Mouse (Mus musculus) regulatory T cell (primary cell): ENCODE data around the gene Fgf8.

ENCODE experiments used
- in situ Hi-C: fragments of 300-600 bp; cut with MboI, MseI; formaldehyde crosslinking; loops from one replicate; pipeline ENCODE4 v1.15.1; 2025; ENCODE audit warnings: high pct_unique_total_duplicates

Fgf8 gene

DNA sequence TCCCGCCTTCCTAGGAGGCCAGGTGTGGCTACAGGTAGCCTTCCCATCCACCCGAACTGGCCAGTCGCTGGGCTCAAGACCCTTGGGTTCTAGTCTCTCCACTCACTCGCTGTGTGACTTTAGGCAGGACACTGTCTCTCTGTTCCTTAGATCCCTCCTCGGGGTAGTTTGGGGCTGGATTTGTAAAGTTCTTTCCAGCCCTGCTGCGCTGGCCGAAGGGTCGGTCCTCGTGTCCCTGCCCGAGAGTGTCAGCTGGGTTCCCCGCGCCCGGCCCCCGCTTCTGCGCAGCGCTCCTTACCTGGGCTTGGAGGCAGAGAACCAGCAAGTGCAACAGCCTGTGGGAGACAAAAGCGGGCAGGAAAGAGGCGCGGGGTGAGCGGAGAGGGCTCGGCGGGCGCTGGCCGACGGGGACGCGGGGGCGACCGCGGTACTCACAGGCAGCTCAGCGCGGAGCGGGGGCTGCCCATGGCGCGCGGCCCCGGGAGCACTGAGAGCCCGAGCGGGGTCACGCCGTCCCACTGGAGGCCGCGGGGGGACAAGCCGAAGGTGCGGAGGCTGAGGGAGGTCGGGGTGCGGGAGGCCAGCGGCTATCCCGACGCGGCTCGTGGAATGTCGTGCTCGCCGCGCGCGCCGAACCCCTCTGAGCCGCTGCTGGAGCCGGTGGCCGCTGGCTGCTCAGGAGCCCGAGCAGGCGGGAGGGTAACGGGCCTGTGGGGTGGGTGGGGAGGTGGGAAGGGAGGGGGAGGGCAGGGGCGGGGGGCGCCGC, at the start of gene Fgf8:
Gene Fgf8, minus strand, starts transcription at position 698 of the 766 bp plus-strand sequence.
- in situ Hi-C loops = no loop called here

GRCm38 (mm10) chr19:45792404-45792803, 49.7 kb upstream of the Fgf8 start:
- in situ Hi-C loops = loop anchor here (5.0 kb wide), 1 partner anchor 730 kb away; no protein-coding TSS in a partner anchor

- in situ Hi-C loops = loop anchor here (5.0 kb wide), 1 partner anchor 732 kb away; no protein-coding TSS in a partner anchor
These were observed 47.5 kb upstream of the Fgf8 start for GRCm38 (mm10) chr19:45789888-45790874.

GRCm38 (mm10) chr19:45789365-45789764, 46.6 kb upstream of the Fgf8 start:
- in situ Hi-C loops = no loop called here

DNA sequence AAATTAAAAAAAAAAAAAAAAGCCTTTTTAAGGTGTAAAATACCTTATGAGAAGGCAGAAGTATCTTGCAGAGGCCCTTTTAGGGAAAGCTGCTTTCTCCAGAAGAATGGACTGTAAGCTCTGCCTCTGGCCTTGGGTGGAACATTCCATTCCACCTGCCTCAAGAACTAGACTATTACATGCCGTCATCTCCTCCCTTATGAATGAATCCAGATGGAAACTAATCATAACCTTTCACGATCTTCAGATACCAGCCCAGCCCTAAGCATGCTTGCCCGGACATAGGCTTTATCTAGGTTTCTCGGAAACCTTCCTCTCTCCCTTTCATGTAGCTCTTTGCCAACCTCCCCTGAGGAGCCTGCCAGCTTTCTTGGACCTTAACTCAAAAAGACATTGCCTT, 45.6 kb upstream of the Fgf8 start:
- in situ Hi-C loops = no loop called here

DNA sequence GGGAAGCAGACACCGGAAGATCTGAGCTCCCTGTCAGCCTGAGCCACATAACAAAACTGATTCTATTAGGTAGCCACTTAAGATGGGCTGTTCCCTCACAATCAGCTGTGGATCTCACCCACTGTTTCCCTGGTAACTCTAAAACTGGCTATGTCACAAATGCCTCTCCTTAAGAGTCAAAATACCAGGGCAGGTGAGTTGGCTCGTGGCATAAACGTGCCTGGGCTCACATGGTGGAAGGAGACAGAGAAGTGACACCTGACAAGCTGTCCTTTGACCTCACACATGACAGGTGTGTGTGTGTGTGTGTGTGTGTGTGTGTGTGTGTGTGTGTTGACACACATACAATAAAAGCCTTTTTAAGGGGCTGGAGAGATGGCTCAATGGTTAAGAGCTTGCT, 44.7 kb upstream of the Fgf8 start:
- in situ Hi-C loops = no loop called here

DNA sequence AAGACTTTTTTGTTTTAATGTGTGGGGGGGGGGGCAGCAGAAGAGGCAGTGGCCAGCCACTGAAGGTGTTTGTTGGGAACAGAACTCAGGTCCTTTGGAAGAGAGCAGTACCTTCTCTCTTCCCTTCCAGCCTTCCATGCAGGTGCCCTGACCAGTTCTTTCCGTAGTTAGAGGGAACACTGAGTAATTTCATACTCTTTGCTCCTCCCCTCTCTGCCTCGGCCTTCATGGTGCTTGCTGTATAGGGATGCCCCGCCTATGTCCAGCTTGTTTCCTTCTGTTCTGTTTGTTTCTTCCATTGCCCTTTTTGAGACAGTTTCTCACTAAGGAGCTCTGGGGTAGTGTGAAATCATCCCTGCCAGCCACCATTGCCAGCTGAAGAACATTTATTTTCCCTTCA, 42.8 kb upstream of the Fgf8 start:
- in situ Hi-C loops = no loop called here

DNA sequence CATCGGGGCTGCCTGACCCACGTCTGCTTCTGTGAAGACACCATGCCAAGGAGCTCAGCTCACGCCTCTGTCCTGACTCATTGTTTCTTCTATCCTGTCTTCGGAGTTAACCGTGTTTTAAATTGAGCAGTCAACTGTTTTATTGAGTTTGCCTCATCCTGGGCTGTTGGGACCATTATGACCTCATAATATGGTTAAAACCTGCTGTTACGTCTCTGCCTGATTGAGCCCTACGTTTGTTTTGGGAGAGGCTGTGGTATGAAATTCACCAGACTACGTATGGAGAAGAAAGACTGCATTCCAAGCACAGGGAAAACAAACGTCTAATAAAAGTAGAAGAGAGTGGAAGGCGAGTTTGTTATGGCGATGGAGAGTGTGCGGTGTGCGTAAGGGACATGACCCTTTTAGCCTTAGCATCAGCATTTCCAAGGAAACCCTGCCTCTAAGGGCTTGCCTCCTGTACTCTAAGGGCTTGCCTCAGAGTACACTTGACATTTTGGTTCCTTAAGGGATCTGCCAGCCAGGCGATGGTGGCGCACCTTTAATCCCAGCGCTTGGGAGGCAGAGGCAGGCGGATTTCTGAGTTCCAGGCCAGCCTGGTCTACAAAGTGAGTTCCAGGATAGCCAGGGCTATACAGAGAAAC, 41.3 kb upstream of the Fgf8 start:
- in situ Hi-C loops = no loop called here

GRCm38 (mm10) chr19:45783181-45783932, 40.6 kb upstream of the Fgf8 start, which contains the start of gene Mgea5:
TSS of gene Mgea5 (minus strand) at chr19:45783837.
- in situ Hi-C loops = no loop called here

DNA sequence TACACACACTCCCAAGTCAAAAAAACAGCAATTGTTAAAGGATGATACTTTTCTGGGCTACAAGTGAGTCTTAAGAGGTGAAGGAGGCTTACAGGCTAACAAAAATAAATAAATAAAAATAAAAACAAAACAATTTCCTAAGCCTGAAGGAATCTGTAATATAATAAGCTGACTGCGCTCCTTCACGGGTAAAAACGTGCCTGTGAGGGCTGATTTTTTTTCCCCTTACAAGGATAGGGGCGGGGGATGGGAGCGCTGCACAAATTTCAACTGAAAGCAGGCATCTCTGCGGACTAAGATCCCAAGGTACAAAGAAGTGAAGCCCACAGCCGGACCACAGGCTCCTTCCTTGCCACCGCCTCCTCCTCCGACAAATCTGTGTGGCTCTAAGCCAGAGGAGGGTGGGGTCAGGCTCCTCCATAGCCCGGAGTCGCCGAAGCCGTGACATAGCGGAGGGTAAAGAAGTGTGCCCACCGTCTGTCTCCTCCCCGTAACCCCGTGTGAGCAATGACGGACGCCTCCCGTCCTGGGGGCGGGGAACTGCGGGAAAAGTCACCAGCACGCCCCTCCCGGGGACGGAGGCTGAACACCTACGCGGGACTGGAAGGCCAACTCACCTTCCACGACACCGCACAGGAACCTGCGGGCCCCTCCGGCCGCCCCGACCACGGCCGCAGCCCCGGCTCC, 39.7 kb upstream of the Fgf8 start:
- in situ Hi-C loops = no loop called here

GRCm38 (mm10) chr19:45781676-45782075, 39.0 kb upstream of the Fgf8 start:
- in situ Hi-C loops = no loop called here

DNA sequence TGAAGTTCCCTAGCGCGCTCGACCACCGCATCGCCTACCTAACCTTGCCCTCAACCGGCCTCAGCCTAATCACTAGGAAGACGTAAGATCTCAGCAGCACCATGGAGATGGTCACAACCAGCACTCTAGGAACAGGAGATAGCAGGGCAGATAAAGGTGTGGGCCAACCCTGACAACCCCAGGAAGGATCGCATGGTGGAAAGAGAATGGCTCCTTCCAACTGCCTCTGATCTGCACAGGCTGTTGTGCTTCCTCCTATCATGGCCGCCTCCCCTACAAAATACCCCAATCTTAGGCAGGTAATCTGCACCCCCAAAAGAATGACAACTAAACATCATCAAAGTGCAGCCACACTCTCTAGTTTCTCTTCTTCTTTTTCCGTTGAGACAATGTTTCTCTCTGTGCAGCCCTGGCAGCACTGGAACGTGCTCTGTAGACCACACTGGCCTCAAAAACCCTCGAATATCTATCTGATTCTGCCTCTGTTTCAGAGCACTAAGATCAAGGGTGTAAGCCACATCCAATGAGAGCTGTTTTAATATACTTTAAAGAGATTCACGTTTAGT, 37.7 kb upstream of the Fgf8 start:
- in situ Hi-C loops = no loop called here

DNA sequence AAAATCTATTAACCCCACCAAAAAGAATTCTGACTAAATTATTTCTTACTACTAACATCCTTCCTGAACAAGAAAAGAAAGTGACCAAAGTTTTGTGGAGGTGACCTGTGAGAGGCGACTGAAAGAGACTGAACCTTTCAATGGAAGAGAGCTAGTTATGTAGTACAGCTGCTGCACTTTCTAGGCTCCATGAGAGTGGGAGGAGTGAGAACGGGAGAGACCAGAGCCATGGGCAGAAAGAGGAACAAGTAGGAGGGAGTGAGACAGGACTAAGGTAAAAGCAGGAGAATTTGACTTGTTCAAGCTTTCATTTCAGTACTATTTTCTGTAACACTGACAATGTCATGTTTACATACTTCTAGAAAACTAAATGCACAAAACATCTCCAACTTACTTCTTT, 32.8 kb upstream of the Fgf8 start:
- in situ Hi-C loops = no loop called here

- in situ Hi-C loops = loop anchor here (25.0 kb wide), 1 partner anchor 809 kb away; no protein-coding TSS in a partner anchor
These were observed 28.8 kb upstream of the Fgf8 start for GRCm38 (mm10) chr19:45771501-45771900.

- in situ Hi-C loops = loop anchor here (25.0 kb wide), 1 partner anchor 799 kb away; no protein-coding TSS in a partner anchor
These were observed 18.1 kb upstream of the Fgf8 start for GRCm38 (mm10) chr19:45760810-45761209.

GRCm38 (mm10) chr19:45758671-45759070, 16.0 kb upstream of the Fgf8 start:
- in situ Hi-C loops = loop anchor here (25.0 kb wide), 1 partner anchor 796 kb away; no protein-coding TSS in a partner anchor

GRCm38 (mm10) chr19:45753551-45753950, 10.8 kb upstream of the Fgf8 start:
- in situ Hi-C loops = loop anchor here (25.0 kb wide), 1 partner anchor 791 kb away; no protein-coding TSS in a partner anchor

DNA sequence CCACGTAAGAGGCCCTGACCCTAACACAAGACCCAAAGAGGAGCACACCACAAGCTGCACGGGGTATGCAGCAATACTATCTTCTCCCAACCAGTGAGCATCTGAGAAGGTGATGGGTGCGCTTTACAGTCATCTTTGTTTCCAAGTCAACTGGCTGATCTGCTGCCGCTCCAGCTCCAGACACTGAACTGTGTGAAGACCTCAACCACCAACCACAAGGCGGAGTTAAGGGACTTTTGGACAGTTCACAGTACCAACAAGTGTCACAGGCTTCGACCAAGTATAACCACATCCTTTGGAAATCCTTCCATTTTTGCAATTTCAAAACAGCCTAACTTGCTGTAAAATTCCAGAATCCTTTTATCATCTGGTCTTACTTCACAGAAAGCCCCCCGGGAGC, 9.2 kb upstream of the Fgf8 start:
- in situ Hi-C loops = loop anchor here (25.0 kb wide), 1 partner anchor 790 kb away; no protein-coding TSS in a partner anchor

DNA sequence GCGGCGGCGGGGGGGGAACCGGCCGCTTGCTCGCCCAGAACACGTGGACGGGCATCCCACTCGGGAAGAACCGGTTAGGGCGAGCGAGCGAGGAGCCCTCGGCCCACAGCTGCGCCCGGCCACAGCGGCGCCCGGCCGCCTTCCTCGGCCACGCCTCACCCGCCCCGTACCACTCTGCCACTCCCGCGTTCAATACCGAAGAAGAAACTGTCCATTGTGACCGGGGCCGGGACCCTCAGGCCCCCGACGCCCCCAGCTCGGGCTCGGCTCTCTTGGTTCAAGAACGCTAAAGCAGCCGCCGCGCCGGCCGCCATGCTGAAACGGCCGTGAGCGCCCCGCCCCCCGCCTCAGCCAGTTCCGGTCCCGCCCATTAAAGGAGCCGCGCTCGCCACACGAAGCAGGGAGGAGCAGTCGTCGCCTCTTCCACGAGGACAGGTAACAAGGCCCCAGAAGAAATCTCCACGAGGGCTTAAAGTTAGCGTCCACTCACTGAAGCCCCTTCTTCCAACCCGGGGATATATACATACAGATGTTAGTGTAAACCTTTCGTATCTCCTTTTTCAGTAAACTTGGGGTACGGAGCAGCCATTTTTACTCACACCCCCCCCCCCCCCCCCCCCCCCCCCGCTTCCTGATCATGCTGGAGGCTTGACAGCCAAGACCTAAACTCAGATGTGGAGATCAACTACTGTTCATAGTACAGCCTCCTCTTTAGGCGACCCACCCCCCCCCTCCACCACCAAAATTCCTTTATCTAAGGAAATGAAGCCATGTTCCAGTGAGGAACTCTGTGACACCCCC, 6.7 kb upstream of the Fgf8 start, which contains the start of gene Npm3:
Gene Npm3, minus strand, starts transcription at position 349 of the 801 bp plus-strand sequence.
- in situ Hi-C loops = loop anchor here (5.0 to 25.0 kb wide), 2 partner anchors 177 to 787 kb away; no protein-coding TSS in a partner anchor
